Mouse (Mus musculus): ENCODE data around the gene Iqgap2.

The Iqgap2 gene

GRCm38 (mm10) chr13:95891491-95891925 lies at the start of gene Iqgap2:
Gene Iqgap2, minus strand, starts transcription at chr13:95891922.
- no peak for DNase-seq (ENCODE audit: low spot score)

DNA sequence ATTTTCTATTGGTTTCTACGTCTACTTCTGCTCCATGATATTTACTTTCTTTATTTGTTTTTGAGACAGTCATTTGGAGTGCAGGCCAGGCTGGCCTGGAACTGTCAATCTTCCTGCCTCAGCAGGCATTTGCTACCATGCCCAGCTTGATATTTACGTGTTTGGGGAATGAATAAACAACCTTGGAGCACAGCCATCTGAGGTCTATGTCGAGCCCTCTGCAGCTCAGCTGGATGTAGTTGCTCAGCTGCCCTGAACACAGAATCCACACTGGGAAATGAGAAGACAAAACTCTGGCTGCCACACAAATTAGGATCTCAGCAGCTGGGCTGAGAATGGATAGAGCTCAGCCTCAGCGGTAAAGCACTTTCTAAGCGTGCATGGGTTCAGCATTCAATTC lies 49.1 kb upstream of the Iqgap2 start:
- no peak for DNase-seq (ENCODE audit: low spot score)

DNA sequence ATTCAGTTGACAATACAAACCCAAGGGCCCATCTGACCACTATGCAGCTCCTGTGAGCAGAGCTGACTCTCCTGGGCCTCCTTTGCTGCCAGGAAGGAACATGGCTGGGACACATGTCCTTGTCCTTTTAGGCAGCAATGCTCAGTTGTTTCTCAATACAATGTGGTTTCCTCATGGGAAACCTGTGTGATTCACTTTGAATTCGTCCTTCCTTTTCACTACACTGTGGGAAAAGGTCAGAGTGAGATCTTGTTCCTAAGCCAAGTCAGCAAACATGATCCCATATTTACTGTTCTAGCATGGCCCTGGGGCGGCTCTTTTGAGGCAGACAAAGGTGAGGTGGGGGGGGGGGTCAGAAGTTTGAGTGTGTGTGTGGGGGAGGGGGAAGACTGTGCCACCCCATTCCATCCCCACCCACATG lies 32.5 kb upstream of the Iqgap2 start:
- DNase-seq (ENCODE audit: low spot score), result no peak

- no peak for DNase-seq (ENCODE audit: low spot score)
Observed at GRCm38 (mm10) chr13:95922626-95923025, 30.9 kb upstream of the Iqgap2 start.

GRCm38 (mm10) chr13:95918624-95919284 lies 27.0 kb upstream of the Iqgap2 start:
- DNase-seq (ENCODE audit: low spot score), result no peak

DNA sequence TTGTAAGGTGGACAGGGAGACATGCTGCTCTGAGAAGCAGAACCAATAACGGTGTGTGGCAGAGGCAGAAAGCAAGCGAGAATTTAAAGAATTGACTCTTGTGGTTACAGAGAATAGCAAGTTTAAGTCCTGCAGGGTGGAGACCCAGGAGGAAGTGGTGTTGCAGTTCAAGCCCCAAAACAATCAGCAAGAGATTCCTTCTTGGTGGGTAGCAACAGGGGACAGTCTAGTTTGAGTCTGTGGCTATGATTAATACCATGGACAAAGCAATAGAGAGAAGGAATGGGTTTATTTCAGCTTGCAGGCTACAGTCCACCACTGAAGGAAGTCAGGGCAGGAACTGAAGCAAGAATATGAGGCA lies 21.3 kb upstream of the Iqgap2 start:
- DNase-seq (ENCODE audit: low spot score), result no peak

DNA sequence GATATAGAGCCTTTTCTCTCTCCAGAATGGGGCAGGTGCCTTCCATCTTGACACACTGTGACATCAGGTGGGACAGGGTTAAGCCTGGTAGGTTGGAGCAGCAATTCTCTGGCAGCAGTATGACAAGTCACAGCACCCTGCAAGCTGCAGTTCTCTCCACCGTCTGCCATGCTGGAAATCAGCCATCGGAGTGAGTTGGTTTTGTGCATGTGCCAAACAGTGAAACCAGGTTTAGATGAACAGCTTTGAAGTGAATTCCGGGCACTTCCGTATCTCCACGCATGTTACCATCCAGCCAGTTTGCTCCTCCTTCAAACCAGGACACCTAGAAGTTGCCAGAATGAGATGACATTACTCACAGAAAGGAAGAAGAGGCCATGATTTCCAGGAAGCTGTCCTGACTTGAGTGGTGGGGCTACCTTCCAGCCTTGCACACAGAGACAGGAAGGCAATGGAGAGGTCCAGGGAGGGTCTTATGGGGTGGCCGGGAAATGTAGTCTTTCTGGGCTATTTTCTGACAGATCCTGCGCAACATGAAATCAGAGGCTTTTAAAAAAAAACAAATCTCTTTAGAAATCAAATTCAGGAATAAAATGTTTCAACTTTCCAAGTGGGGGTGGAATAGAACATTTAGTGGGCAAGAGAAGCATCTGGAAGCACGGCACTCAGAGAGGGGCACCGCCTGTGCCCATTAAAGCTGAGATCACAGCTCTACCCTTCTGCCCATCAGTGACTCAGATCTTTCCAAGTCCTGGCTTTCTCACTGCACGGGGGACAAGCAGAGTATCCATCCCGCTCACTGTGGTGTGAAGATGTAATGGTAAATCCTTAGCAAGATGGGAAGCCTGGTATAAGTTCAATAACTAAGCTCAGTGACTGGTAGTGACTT lies 20.7 kb upstream of the Iqgap2 start:
- no peak for DNase-seq (ENCODE audit: low spot score)

GRCm38 (mm10) chr13:95910270-95910669 lies 18.5 kb upstream of the Iqgap2 start:
- no peak for DNase-seq (ENCODE audit: low spot score)

DNA sequence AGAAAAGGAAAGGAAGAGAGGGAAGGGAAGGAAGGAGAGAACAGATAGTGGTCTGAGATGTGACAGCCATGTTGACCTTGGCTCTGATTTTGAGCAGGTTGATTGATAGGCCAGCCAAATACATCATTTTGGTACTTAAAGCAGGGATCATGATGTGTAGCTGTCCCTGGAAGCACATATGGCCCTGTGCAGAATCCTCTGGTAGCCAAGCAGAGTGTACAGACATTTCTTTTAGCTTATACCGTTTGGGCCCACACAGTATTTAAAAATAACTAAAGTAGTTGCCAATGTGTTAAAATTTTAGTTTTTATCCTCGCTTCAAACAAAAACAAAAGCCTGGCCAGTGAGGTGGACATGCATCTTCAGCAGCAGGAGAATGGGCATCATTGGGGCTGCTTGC lies 17.5 kb upstream of the Iqgap2 start:
- DNase-seq (ENCODE audit: low spot score), result no peak

GRCm38 (mm10) chr13:95902696-95903095 lies 11.0 kb upstream of the Iqgap2 start:
- DNase-seq (ENCODE audit: low spot score), result no peak

DNA sequence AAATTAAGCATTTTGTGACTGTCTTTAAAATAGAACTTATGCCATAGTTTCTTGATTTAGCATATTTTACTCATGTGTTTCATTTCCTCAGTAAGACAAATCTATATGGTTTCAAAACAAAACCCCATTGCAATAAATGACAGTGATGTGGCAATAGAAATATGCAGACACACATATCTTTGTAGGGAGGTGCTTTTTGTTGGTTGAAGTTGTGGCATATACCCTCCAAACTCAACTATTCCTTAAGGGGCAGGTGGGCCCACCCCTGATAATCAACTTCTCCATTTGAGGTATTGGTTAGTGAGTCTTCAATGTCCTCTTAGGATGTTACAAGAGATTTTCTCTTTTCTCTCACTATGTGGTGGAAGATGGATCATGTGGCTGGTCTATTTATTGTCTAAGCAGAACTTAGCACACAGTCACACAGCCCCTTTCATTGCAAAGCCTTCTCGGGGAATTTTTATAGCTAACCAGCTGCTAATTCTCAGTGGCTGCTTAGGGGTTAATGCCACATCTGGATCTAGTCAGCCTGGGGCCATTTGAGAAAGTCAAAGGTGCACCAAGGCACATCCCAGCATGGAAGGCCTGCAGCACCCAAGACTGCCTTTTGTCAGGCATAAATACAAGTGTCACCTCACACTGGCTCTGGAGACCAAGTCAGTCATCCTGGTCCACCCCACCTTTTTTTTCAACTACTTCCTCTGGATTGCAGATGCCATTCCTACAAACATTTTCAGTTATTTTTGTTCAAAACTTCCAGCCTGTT lies 8.3 kb upstream of the Iqgap2 start:
- DNase-seq (ENCODE audit: low spot score), result peak; percentile 47

- DNase-seq (ENCODE audit: low spot score), result no peak
Observed at GRCm38 (mm10) chr13:95896501-95896900, 4.8 kb upstream of the Iqgap2 start.

DNA sequence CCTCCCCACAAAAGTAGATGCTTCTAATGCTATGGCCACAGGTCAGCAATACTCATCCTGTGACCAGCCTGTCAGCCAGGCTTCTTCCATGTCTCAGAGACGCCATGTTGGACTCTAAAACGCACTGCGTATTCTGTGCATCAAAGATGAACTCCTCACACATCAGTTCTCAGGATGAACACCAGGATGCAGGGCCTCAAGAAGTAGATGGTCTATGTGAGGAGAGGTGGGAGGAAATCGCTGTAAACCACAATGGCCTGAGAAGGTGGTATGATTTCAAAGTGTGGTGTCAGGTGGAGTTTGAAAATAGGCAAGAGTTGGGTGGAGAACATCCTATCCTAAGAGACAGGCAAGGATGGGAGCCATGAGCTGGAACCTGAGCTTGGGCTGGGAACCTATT lies 1.4 kb upstream of the Iqgap2 start:
- DNase-seq (ENCODE audit: low spot score), result no peak

DNA sequence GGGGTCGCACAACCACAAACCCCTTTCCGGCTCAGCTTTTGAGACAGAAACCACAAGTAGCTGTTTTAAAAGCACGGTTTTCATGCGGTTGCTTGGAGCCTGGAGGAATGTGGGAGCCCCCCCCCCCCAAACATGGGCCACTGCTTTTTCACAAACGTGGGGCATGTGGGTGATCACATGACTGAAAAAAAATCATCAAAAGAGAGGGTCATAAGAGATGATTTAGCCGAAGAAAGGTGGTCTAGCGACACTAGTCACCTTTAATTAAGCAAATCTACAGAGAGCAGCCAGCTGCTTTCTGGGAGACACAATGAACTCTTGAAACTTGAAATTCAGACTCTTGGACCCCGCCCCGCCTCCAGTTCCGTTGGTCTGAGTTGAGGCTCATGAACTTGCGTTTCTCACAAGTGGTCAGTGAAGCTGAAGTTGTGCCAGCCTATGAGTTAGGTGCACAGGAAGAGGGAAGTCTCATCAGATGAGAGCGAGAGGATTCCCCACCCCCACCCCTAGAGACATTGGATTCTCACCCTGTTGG lies 956 bp upstream of the Iqgap2 start:
- peak; percentile 29 for DNase-seq (ENCODE audit: low spot score)

GRCm38 (mm10) chr13:95891926-95892610 lies 346 bp upstream of the Iqgap2 start:
- DNase-seq (ENCODE audit: low spot score), result peak; percentile 88

- peak; percentile 79 for DNase-seq (ENCODE audit: low spot score)
Observed at GRCm38 (mm10) chr13:95890851-95891471, 761 bp downstream of the Iqgap2 start.

DNA sequence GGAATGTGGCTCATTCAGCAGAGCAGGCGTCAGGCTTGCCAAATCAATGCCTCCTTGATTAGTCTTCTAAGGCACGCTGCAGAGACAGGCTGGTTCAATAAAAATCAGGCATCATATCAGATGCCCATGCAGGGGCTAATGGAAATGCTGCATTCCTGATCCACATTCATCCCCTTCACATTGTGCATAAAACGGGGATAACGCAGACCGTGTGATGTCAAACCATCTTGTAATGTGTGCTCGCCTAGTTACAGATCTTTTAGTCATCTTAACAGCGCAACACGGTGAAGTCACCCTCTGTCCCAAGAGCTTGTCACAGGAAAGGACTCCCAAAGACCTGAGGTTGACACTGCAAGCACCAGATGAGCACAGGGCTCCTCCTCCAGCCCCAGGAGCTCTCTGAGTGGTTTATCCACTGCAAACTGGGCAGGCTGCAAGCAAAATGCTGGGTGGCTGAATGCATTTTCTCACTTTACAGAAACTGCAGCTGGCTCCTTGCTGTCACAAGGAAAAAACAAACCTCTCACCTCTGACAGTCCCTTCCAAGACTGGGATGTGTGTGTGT lies 1.7 kb downstream of the Iqgap2 start:
- DNase-seq (ENCODE audit: low spot score), result peak; percentile 46

DNA sequence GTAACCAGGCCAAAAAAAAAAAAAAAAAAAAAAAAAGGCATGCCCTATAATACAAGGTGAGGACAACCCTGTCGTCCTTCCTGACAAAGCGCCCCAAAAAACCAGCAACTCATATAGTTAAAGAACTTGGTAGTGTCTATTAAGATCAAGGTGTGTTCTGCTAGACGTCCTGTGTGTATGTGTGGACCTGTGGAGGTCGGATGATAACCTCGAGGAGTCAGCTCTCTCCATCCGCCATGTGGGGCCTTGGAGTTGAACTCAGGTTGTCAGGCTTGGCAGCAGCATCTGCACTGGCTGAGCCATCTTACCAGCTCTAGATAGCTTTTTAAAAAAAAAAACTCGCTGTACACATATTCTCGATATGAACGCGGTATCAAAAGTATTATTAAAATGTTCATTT lies 2.4 kb downstream of the Iqgap2 start:
- DNase-seq (ENCODE audit: low spot score), result no peak

DNA sequence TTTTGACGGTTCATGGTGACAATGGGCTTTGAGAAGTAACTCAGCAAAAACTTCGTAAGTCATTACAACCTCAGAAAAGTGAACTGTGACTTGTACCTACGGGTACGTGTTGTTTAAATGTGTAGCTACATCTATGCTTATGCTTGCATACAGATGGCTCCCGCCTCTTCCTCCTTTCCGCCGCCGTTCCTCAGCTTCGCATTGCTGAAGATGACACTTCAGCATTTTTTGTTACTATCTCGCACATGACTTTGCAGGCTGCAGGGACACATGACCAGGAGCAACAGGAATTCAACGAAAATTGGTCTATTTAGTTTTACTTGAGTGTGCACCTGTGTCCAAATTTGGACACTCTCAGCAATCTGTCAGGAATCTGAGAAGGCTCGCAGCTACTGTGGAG lies 3.1 kb downstream of the Iqgap2 start:
- DNase-seq (ENCODE audit: low spot score), result no peak

DNA sequence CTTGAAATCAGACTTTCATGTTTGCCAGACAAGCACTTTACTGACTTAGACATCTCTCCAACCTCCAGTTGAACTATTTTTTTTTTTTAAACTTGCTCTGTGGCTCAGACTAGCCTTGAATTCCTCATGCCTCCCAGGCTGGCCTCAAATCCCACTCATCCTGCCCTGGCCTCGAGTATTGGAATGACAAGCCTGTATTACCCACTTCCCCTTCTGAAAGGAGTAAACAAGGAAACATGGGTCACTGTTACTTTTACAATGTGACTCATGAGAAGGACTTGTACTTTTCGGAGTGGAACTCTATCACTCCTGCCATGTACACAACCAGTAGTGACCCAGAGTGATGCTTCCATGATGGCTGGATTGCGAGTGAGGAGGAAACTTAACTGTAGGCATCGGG lies 3.6 kb downstream of the Iqgap2 start:
- DNase-seq (ENCODE audit: low spot score), result no peak

GRCm38 (mm10) chr13:95887375-95887774 lies 4.3 kb downstream of the Iqgap2 start:
- DNase-seq (ENCODE audit: low spot score), result no peak
